Mouse (Mus musculus) MEL (cell line): ENCODE measurements around the gene Myo15b. TPM values are rescaled to one million over a fixed set of nuclear protein-coding genes. Genes with fewer than 3 reads are reported as not detected.

Experiments
- DNase-seq: peaks from one replicate; pipeline ENCODE4 v3.0.0; 2011; ENCODE audit warnings: low read depth, low spot score
- H3K27ac ChIP-seq: 2 replicates; pipeline ENCODE4 v1.5.1; 2012; ENCODE audit warnings: low read depth, mild to moderate bottlenecking, control low read depth, low read length, moderate library complexity; ENCODE audit not compliant: control insufficient read depth
- H3K27me3 ChIP-seq, 2 experiments: fragments of 150-350 bp in 1 of 2; sonication (generic) in 1 of 2; 2 replicates each; pipeline ENCODE4 v1.6.1; 2012; ENCODE audit warnings: low read length in 2 of 2, mild to moderate bottlenecking in 2 of 2, improper control_type of control experiment in 1 of 2, moderate library complexity in 1 of 2; ENCODE audit not compliant: insufficient read depth in 2 of 2, control insufficient read depth in 1 of 2
- H3K36me3 ChIP-seq, 2 experiments: 2 replicates each; pipeline ENCODE4 v1.6.1; 2012 to 2014; ENCODE audit warnings: low read length in 2 of 2, improper control_type of control experiment in 1 of 2, inconsistent platforms in 1 of 2, mild to moderate bottlenecking in 1 of 2; ENCODE audit not compliant: insufficient read depth in 2 of 2, control insufficient read depth in 1 of 2
- H3K4me1 ChIP-seq, 2 experiments: fragments of 150-350 bp in 1 of 2; sonication (generic) in 1 of 2; 2 replicates each; pipeline ENCODE4 v1.6.1; 2012; ENCODE audit warnings: low read length in 2 of 2, improper control_type of control experiment in 1 of 2, mild to moderate bottlenecking in 1 of 2; ENCODE audit not compliant: insufficient read depth in 2 of 2, control insufficient read depth in 1 of 2
- H3K4me3 ChIP-seq, 2 experiments: fragments of 150-350 bp in 1 of 2; sonication (generic) in 1 of 2; 2 replicates each; pipeline ENCODE4 v1.5.1; 2012; ENCODE audit warnings: low read depth in 2 of 2, low read length in 2 of 2, mild to moderate bottlenecking in 2 of 2, moderate library complexity in 2 of 2, control low read depth in 1 of 2, improper control_type of control experiment in 1 of 2; ENCODE audit not compliant: control insufficient read depth in 1 of 2, insufficient read depth in 1 of 2
- H3K79me2 ChIP-seq: 2 replicates; pipeline ENCODE4 v1.6.1; 2012; ENCODE audit warnings: mild to moderate bottlenecking, low read length, moderate library complexity; ENCODE audit not compliant: control insufficient read depth, poor library complexity, insufficient read depth
- H3K9ac ChIP-seq: 2 replicates; pipeline ENCODE4 v1.6.1; 2012; ENCODE audit warnings: low read depth, mild to moderate bottlenecking, control low read depth, low read length, moderate library complexity; ENCODE audit not compliant: control insufficient read depth, poor library complexity, severe bottlenecking
- H3K9me3 ChIP-seq: fragments of 150-350 bp; sonication (generic); replicated peaks from 2 replicates; pipeline ENCODE4 v1.6.1; 2012; ENCODE audit warnings: mild to moderate bottlenecking, low read length, improper control_type of control experiment, moderate library complexity; ENCODE audit not compliant: insufficient read depth
- CHD2 ChIP-seq: IDR thresholded peaks from 2 replicates; pipeline ENCODE4 v1.6.1; 2011; ENCODE audit warnings: low read length, improper control_type of control experiment
- CTCF ChIP-seq, 3 experiments: IDR thresholded peaks in 2 of 3; conservative IDR thresholded peaks in 1 of 3; 2 replicates each; pipeline ENCODE4 v1.5.1; 2011 to 2012; ENCODE audit warnings: low read length in 3 of 3, low read depth in 2 of 3, mild to moderate bottlenecking in 2 of 3, improper control_type of control experiment in 1 of 3, inconsistent platforms in 1 of 3, mixed read lengths in 1 of 3, moderate library complexity in 1 of 3; ENCODE audit not compliant: control insufficient read depth in 1 of 3, insufficient read depth in 1 of 3, poor library complexity in 1 of 3, severe bottlenecking in 1 of 3
- E2F4 ChIP-seq: IDR thresholded peaks from 2 replicates; pipeline ENCODE4 v1.6.1; 2011; ENCODE audit warnings: low read depth, low read length, improper control_type of control experiment, borderline replicate concordance
- GATA1 ChIP-seq: IDR thresholded peaks from 2 replicates; pipeline ENCODE4 v1.6.1; 2011; ENCODE audit warnings: low read depth, low read length, improper control_type of control experiment
- KAT2A ChIP-seq: conservative IDR thresholded peaks from 2 replicates; pipeline ENCODE4 v1.6.1; 2012; ENCODE audit warnings: low read depth, low read length, improper control_type of control experiment, inconsistent platforms
- POLR2A ChIP-seq, 2 experiments: IDR thresholded peaks; 2 replicates each; pipeline ENCODE4 v1.6.1; 2011 to 2012; ENCODE audit warnings: low read length in 2 of 2, mild to moderate bottlenecking in 2 of 2, control low read depth in 1 of 2, improper control_type of control experiment in 1 of 2, low read depth in 1 of 2, moderate library complexity in 1 of 2; ENCODE audit not compliant: control insufficient read depth in 1 of 2, insufficient read depth in 1 of 2, poor library complexity in 1 of 2
- POLR2AphosphoS5 ChIP-seq: IDR thresholded peaks from 2 replicates; pipeline ENCODE4 v1.6.1; 2012; ENCODE audit warnings: low read depth, borderline replicate concordance, mild to moderate bottlenecking, inconsistent platforms, low read length, moderate library complexity, mixed read lengths
- SIN3A ChIP-seq: IDR thresholded peaks from 2 replicates; pipeline ENCODE4 v1.6.1; 2012; ENCODE audit warnings: low read length, improper control_type of control experiment, inconsistent platforms
- SMC3 ChIP-seq: IDR thresholded peaks from 2 replicates; pipeline ENCODE4 v1.6.1; 2011; ENCODE audit warnings: low read depth, low read length, improper control_type of control experiment
- TBP ChIP-seq: IDR thresholded peaks from 2 replicates; pipeline ENCODE4 v1.8.0; 2011; ENCODE audit warnings: low read depth, low read length, improper control_type of control experiment
- UBTF ChIP-seq: IDR thresholded peaks from 2 replicates; pipeline ENCODE4 v1.6.1; 2012; ENCODE audit warnings: low read depth, mild to moderate bottlenecking, inconsistent platforms, low read length, improper control_type of control experiment, moderate library complexity, borderline replicate concordance; ENCODE audit not compliant: insufficient read depth
- ZC3H11A ChIP-seq: IDR thresholded peaks from 2 replicates; pipeline ENCODE4 v1.6.1; 2012; ENCODE audit warnings: low read depth, mild to moderate bottlenecking, inconsistent platforms, low read length, improper control_type of control experiment
- ZKSCAN1 ChIP-seq: IDR thresholded peaks from 2 replicates; pipeline ENCODE4 v1.6.1; 2012; ENCODE audit warnings: low read depth, mild to moderate bottlenecking, inconsistent platforms, low read length, improper control_type of control experiment, moderate library complexity
- ZNF384 ChIP-seq: IDR thresholded peaks from 2 replicates; pipeline ENCODE4 v1.6.1; 2012; ENCODE audit warnings: low read depth, mild to moderate bottlenecking, inconsistent platforms, low read length, improper control_type of control experiment
- polyA plus RNA-seq, 2 experiments: library from polyadenylated mRNA; stranded (reverse) in 1 of 2; unstranded in 1 of 2; fragments of >175 nt in 1 of 2; fragments of >200 nt in 1 of 2; gene quantifications; 2 replicates each; pipeline versions ENCODE4 v1.2.1 to v1.2.4; 2012; ENCODE audit warnings: low replicate concordance in 2 of 2, low read depth in 1 of 2; ENCODE audit not compliant: insufficient read length in 2 of 2, insufficient read depth in 1 of 2, missing spikeins in 1 of 2
- total RNA-seq: library from RNA; depleted of rRNA; stranded (reverse); fragments of 300-350 nt; gene quantifications from 2 replicates; pipeline ENCODE4 v1.2.3, GENCODE M21; 2012

Gene Myo15b
- total and polyA plus RNA-seq, 3 experiments = 1.5 to 3.2 TPM; not detected in 1

DNA sequence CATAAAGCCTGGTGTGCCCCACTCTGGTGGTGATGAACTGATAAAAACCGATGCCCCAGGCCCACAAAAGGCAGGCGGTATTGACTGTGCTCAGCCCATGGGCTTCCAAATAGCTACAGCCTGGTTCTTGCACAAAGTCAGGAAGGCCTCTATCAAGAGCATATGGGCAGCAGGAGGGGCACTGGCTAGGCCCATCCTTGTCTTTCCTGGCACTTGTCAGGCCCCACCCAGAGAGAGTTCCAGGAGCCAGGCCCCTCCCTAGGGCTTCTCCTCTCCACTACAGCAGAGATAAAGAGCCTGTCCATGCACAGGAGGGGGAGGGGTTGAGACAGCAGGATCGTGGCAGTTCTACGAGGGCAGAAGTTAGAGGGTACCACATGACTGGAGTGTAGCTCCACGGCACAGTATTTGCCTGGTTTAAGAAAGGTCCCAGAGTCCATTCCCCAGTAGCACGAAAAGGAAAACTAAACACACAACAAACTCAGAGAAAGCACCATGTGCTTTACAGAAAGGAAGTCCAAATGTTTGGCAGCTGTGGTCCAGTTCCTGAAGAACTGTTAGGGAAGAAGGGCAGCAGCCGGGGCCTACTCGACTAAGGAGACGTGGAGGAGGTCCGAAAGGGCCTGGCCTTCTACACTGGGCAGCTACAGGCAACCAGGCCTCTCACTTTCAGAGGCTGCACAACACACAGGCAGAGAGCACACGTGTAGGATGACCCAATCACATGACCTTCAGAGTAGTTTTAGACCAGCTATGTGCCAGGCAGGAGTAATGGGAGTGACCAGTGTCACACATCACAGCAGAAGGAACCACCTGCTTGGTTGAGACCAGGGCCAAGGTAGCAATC, 45.4 kb downstream of the Myo15b start (continued):
- TF ChIP-seq ZC3H11A (no peak), POLR2AphosphoS5 (no peak; the same call in 1 of the 2 replicates), POLR2A (IDR thresholded peaks at IDR 0.05; ENCODE audit: control insufficient read depth in 1 of 2, insufficient read depth in 1 of 2, low read depth in 1 of 2, low read length in 2 of 2, poor library complexity in 1 of 2) (peak in 1 of 2 experiments; percentile 51; a peak in 2 of 4 replicates), SIN3A (peak; percentile 24; the same call in 1 of the 2 replicates)
- TF ChIP-seq, all 39 proteins: peak for 11

DNA sequence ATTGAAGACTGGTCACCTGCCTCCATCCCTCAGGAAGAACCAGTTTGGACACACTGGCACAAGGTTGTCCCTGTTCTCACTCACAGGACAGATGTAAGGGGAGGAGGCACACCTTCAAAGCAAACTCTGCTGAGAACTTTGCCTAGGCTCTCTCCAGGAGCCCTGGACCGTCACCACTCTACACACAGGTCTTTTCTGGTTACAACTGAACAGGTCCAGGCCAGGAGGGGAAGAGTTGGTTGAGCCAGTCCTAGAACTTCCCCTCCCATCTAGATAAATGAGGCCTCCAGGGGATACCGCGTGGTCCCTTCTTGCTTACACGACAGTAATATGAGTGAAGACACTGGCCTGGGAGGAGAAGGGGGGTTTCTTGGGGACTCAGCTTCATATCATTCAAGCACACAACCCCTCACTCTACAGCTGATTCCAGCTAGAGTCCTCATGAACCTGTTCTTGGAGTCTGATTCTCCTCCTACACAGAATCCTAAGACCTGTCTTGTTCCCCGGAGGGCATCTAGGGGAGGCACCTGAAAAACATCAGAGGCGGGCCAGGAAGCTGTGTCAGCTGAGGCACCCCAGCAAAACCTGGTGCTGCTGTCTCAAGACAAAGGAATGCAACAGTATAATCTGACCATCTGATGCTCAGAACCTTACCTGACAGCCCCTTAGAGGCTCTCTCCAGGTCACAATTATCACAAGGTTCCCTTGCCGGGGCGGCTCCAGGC, 46.2 kb downstream of the Myo15b start:
- peaks cover 34% of the 10 kb centered on the region for H3K79me2 ChIP-seq
- TF ChIP-seq CHD2 (no peak), SMC3 (no peak), ZKSCAN1 (no peak), KAT2A (no peak), E2F4 (no peak), UBTF (no peak), TBP (0 out of 2 replicates have a peak, but pooled peaks have one; percentile 12), ZNF384 (no peak)
- H3K4me1 ChIP-seq = peaks cover 17 to 31% of the 10 kb centered on the region in 2 experiments
- no peaks in the 10 kb centered on the region for H3K27me3 ChIP-seq
- H3K4me3 ChIP-seq = no peak overlapping the region
- no peaks in the 10 kb centered on the region for H3K9me3 ChIP-seq
- H3K36me3 ChIP-seq = peaks cover 0 to 26% of the 10 kb centered on the region in 2 experiments; a peak in 2 of 4 replicates
- H3K27ac ChIP-seq = peak overlapping the region; percentile 98
- peak; percentile 48 for DNase-seq
- H3K9ac ChIP-seq = peak overlapping the region; percentile 74

DNA sequence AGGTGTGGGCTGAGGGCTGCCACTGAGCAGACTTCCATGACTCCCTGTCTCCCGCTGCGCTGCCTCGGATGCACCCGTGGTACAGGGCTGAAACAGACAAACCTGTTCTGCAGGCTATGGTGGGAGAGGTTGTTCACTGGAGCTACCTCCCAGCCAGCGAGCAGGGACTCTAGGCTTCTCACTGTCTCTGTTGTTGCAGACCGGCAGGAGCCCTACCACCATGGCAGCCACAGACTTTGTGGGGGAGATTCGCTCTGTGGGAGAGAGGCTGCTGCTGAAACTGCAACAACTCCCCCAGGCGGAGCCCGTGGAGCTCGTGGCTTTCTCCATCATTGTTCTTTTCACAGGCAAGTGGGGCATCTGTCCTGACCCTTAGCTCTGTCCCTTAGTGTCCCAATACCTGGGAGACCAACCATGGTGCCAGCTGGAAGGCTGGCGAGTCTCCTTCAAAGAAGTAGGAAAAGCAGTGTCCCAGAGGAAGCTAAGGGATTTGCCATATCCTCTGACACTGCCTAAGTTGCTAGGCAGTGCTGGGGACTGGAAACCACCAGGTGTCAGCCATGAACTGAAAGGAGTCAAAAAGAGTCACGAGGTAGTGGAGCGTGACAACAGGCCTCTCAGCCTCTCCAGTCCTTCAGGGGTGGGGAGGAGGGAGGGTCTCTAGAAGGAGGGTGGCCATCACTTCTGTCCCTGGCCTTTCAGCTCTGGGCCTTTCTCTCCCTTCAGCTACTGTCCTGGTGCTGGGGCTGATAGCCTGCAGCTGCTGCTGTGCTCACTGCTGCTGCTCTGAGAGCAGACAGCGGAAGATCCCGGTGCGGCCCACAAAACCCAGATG, 47.0 kb downstream of the Myo15b start:
- Histone ChIP-seq H3K9ac (no peak overlapping the region), H3K27me3 (no peaks in the 10 kb centered on the region), H3K9me3 (no peaks in the 10 kb centered on the region), H3K4me3 (no peak overlapping the region), H3K4me1 (peaks cover 17 to 34% of the 10 kb centered on the region in 2 experiments), H3K79me2 (peaks cover 26% of the 10 kb centered on the region), H3K36me3 (peaks cover 0 to 30% of the 10 kb centered on the region in 2 experiments; a peak in 2 of 4 replicates), H3K27ac (no peak overlapping the region)
- peak; percentile 19 for DNase-seq
- TF ChIP-seq GATA1 (no peak), CTCF (IDR thresholded peaks at IDR 0.05 in 2 of 3, conservative IDR thresholded peaks at IDR 0.05 in 1 of 3; ENCODE audit: control insufficient read depth in 1 of 3, insufficient read depth in 1 of 3, low read depth in 2 of 3, low read length in 3 of 3, poor library complexity in 1 of 3, severe bottlenecking in 1 of 3) (no peak), KAT2A (no peak)
